Mouse (Mus musculus): ENCODE data around the gene Hip1. TPM values are rescaled to one million over a fixed set of nuclear protein-coding genes. Genes with fewer than 3 reads are reported as not detected.
"Not testable (repeated sequence)": the region's sequence is repeated elsewhere in the genome, so short reads cannot be mapped to it uniquely, and the experiment has no call there.

Gene Hip1
- total RNA-seq, 1 experiment from 2014 or later, result 64.4 TPM

- no peak for ATAC-seq (ENCODE audit: extremely low read depth, insufficient number of reproducible peaks, low FRiP score, poor library complexity, severe bottlenecking)
Observed at GRCm38 (mm10) chr5:135497347-135497955, 47.5 kb downstream of the Hip1 start.

- ATAC-seq (ENCODE audit: extremely low read depth, insufficient number of reproducible peaks, low FRiP score, poor library complexity, severe bottlenecking), result no peak
Observed at GRCm38 (mm10) chr5:135496489-135496888, 48.4 kb downstream of the Hip1 start.

- no peak for ATAC-seq (ENCODE audit: extremely low read depth, insufficient number of reproducible peaks, low FRiP score, poor library complexity, severe bottlenecking)
Observed at GRCm38 (mm10) chr5:135495471-135495870, 49.4 kb downstream of the Hip1 start.

- peak; percentile 69 for ATAC-seq (ENCODE audit: extremely low read depth, insufficient number of reproducible peaks, low FRiP score, poor library complexity, severe bottlenecking)
Observed at GRCm38 (mm10) chr5:135494183-135494910, 50.6 kb downstream of the Hip1 start.

GRCm38 (mm10) chr5:135493095-135493494 lies 51.8 kb downstream of the Hip1 start:
- no peak for ATAC-seq (ENCODE audit: extremely low read depth, insufficient number of reproducible peaks, low FRiP score, poor library complexity, severe bottlenecking)

GRCm38 (mm10) chr5:135492126-135492525 lies 52.8 kb downstream of the Hip1 start:
- no peak for ATAC-seq (ENCODE audit: extremely low read depth, insufficient number of reproducible peaks, low FRiP score, poor library complexity, severe bottlenecking)

- no peak for ATAC-seq (ENCODE audit: extremely low read depth, insufficient number of reproducible peaks, low FRiP score, poor library complexity, severe bottlenecking)
Observed at GRCm38 (mm10) chr5:135489695-135490294, 55.1 kb downstream of the Hip1 start.

GRCm38 (mm10) chr5:135488881-135489694 lies 55.8 kb downstream of the Hip1 start:
- ATAC-seq (ENCODE audit: extremely low read depth, insufficient number of reproducible peaks, low FRiP score, poor library complexity, severe bottlenecking), result peak; percentile 71

- no peak for ATAC-seq (ENCODE audit: extremely low read depth, insufficient number of reproducible peaks, low FRiP score, poor library complexity, severe bottlenecking)
Observed at GRCm38 (mm10) chr5:135488222-135488880, 56.6 kb downstream of the Hip1 start.

- ATAC-seq (ENCODE audit: extremely low read depth, insufficient number of reproducible peaks, low FRiP score, poor library complexity, severe bottlenecking), result no peak
Observed at GRCm38 (mm10) chr5:135485289-135485688, 59.6 kb downstream of the Hip1 start.

- ATAC-seq (ENCODE audit: extremely low read depth, insufficient number of reproducible peaks, low FRiP score, poor library complexity, severe bottlenecking), result not testable (repeated sequence)
Observed at GRCm38 (mm10) chr5:135483865-135484264, 61.1 kb downstream of the Hip1 start.

- ATAC-seq (ENCODE audit: extremely low read depth, insufficient number of reproducible peaks, low FRiP score, poor library complexity, severe bottlenecking), result peak; percentile 60
Observed at GRCm38 (mm10) chr5:135478877-135479600, 65.9 kb downstream of the Hip1 start.

GRCm38 (mm10) chr5:135476199-135476598 lies 68.7 kb downstream of the Hip1 start:
- ATAC-seq (ENCODE audit: extremely low read depth, insufficient number of reproducible peaks, low FRiP score, poor library complexity, severe bottlenecking), result peak; percentile 56

GRCm38 (mm10) chr5:135472405-135472804 lies 72.5 kb downstream of the Hip1 start:
- ATAC-seq (ENCODE audit: extremely low read depth, insufficient number of reproducible peaks, low FRiP score, poor library complexity, severe bottlenecking), result peak; percentile 88

- no peak for ATAC-seq (ENCODE audit: extremely low read depth, insufficient number of reproducible peaks, low FRiP score, poor library complexity, severe bottlenecking)
Observed at GRCm38 (mm10) chr5:135471747-135472146, 73.2 kb downstream of the Hip1 start.

- ATAC-seq (ENCODE audit: extremely low read depth, insufficient number of reproducible peaks, low FRiP score, poor library complexity, severe bottlenecking), result 0 out of 2 replicates have a peak, but pooled peaks have one; percentile 14
Observed at GRCm38 (mm10) chr5:135468280-135468679, 76.6 kb downstream of the Hip1 start.

GRCm38 (mm10) chr5:135465833-135466291 lies 79.1 kb downstream of the Hip1 start:
- no peak for ATAC-seq (ENCODE audit: extremely low read depth, insufficient number of reproducible peaks, low FRiP score, poor library complexity, severe bottlenecking)

- ATAC-seq (ENCODE audit: extremely low read depth, insufficient number of reproducible peaks, low FRiP score, poor library complexity, severe bottlenecking), result peak; percentile 45; the same call in 1 of the 2 replicates
Observed at GRCm38 (mm10) chr5:135463380-135463779, 81.5 kb downstream of the Hip1 start.

All from neutrophil, adult 5-6 weeks (primary cell).